Mouse (Mus musculus) MEL (cell line): ENCODE data around the gene Tirap. TPM values are rescaled to one million over a fixed set of nuclear protein-coding genes. Genes with fewer than 3 reads are reported as not detected.

ENCODE experiments used
- DNase-seq: peaks from one replicate; pipeline ENCODE4 v3.0.0; 2011; ENCODE audit warnings: low read depth, low spot score
- H3K27ac ChIP-seq: 2 replicates; pipeline ENCODE4 v1.5.1; 2012; ENCODE audit warnings: low read depth, mild to moderate bottlenecking, control low read depth, low read length, moderate library complexity; ENCODE audit not compliant: control insufficient read depth
- H3K27me3 ChIP-seq, 2 experiments: fragments of 150-350 bp in 1 of 2; sonication (generic) in 1 of 2; 2 replicates each; pipeline ENCODE4 v1.6.1; 2012; ENCODE audit warnings: low read length in 2 of 2, mild to moderate bottlenecking in 2 of 2, improper control_type of control experiment in 1 of 2, moderate library complexity in 1 of 2; ENCODE audit not compliant: insufficient read depth in 2 of 2, control insufficient read depth in 1 of 2
- H3K36me3 ChIP-seq, 2 experiments: 2 replicates each; pipeline ENCODE4 v1.6.1; 2012 to 2014; ENCODE audit warnings: low read length in 2 of 2, improper control_type of control experiment in 1 of 2, inconsistent platforms in 1 of 2, mild to moderate bottlenecking in 1 of 2; ENCODE audit not compliant: insufficient read depth in 2 of 2, control insufficient read depth in 1 of 2
- H3K4me1 ChIP-seq, 2 experiments: fragments of 150-350 bp in 1 of 2; sonication (generic) in 1 of 2; 2 replicates each; pipeline ENCODE4 v1.6.1; 2012; ENCODE audit warnings: low read length in 2 of 2, improper control_type of control experiment in 1 of 2, mild to moderate bottlenecking in 1 of 2; ENCODE audit not compliant: insufficient read depth in 2 of 2, control insufficient read depth in 1 of 2
- H3K4me3 ChIP-seq, 2 experiments: fragments of 150-350 bp in 1 of 2; sonication (generic) in 1 of 2; 2 replicates each; pipeline ENCODE4 v1.5.1; 2012; ENCODE audit warnings: low read depth in 2 of 2, low read length in 2 of 2, mild to moderate bottlenecking in 2 of 2, moderate library complexity in 2 of 2, control low read depth in 1 of 2, improper control_type of control experiment in 1 of 2; ENCODE audit not compliant: control insufficient read depth in 1 of 2, insufficient read depth in 1 of 2
- H3K79me2 ChIP-seq: 2 replicates; pipeline ENCODE4 v1.6.1; 2012; ENCODE audit warnings: mild to moderate bottlenecking, low read length, moderate library complexity; ENCODE audit not compliant: control insufficient read depth, poor library complexity, insufficient read depth
- H3K9ac ChIP-seq: 2 replicates; pipeline ENCODE4 v1.6.1; 2012; ENCODE audit warnings: low read depth, mild to moderate bottlenecking, control low read depth, low read length, moderate library complexity; ENCODE audit not compliant: control insufficient read depth, poor library complexity, severe bottlenecking
- H3K9me3 ChIP-seq: fragments of 150-350 bp; sonication (generic); replicated peaks from 2 replicates; pipeline ENCODE4 v1.6.1; 2012; ENCODE audit warnings: mild to moderate bottlenecking, low read length, improper control_type of control experiment, moderate library complexity; ENCODE audit not compliant: insufficient read depth
- ELF1 ChIP-seq: IDR thresholded peaks from 2 replicates; pipeline ENCODE4 v1.6.1; 2014; ENCODE audit warnings: low read depth, mild to moderate bottlenecking, inconsistent platforms, low read length, improper control_type of control experiment, moderate library complexity
- EP300 ChIP-seq, 2 experiments: IDR thresholded peaks; 2 replicates each; pipeline ENCODE4 v1.6.1; 2011; ENCODE audit warnings: improper control_type of control experiment in 2 of 2, low read length in 2 of 2, low read depth in 1 of 2, mild to moderate bottlenecking in 1 of 2
- GABPA ChIP-seq: IDR thresholded peaks from 2 replicates; pipeline ENCODE4 v1.6.1; 2012; ENCODE audit warnings: low read depth, mild to moderate bottlenecking, inconsistent platforms, low read length, improper control_type of control experiment, moderate library complexity
- GATA1 ChIP-seq: IDR thresholded peaks from 2 replicates; pipeline ENCODE4 v1.6.1; 2011; ENCODE audit warnings: low read depth, low read length, improper control_type of control experiment
- KAT2A ChIP-seq: conservative IDR thresholded peaks from 2 replicates; pipeline ENCODE4 v1.6.1; 2012; ENCODE audit warnings: low read depth, low read length, improper control_type of control experiment, inconsistent platforms
- MAFK ChIP-seq: IDR thresholded peaks from 2 replicates; pipeline ENCODE4 v1.6.1; 2011; ENCODE audit warnings: low read depth, mild to moderate bottlenecking, low read length, improper control_type of control experiment, borderline replicate concordance
- MAX ChIP-seq: IDR thresholded peaks from 2 replicates; pipeline ENCODE4 v1.6.1; 2011; ENCODE audit warnings: low read length, improper control_type of control experiment
- MAZ ChIP-seq: IDR thresholded peaks from 2 replicates; pipeline ENCODE4 v1.6.1; 2012; ENCODE audit warnings: low read depth, mild to moderate bottlenecking, inconsistent platforms, low read length, improper control_type of control experiment
- MEF2A ChIP-seq: IDR thresholded peaks from 2 replicates; pipeline ENCODE4 v1.6.1; 2014; ENCODE audit warnings: low read depth, mild to moderate bottlenecking, inconsistent platforms, low read length, improper control_type of control experiment; ENCODE audit not compliant: poor library complexity, insufficient replicate concordance, severe bottlenecking; ENCODE audit errors: extremely low read depth
- MXI1 ChIP-seq: IDR thresholded peaks from 2 replicates; pipeline ENCODE4 v1.6.1; 2011; ENCODE audit warnings: mild to moderate bottlenecking, low read depth, low read length, improper control_type of control experiment
- POLR2AphosphoS2 ChIP-seq: IDR thresholded peaks from 2 replicates; pipeline ENCODE4 v1.6.1; 2011; ENCODE audit warnings: low read length, improper control_type of control experiment
- POLR2AphosphoS5 ChIP-seq: IDR thresholded peaks from 2 replicates; pipeline ENCODE4 v1.6.1; 2012; ENCODE audit warnings: low read depth, borderline replicate concordance, mild to moderate bottlenecking, inconsistent platforms, low read length, moderate library complexity, mixed read lengths
- RAD21 ChIP-seq: IDR thresholded peaks from 2 replicates; pipeline ENCODE4 v1.6.1; 2011; ENCODE audit warnings: mild to moderate bottlenecking, low read depth, low read length, improper control_type of control experiment
- RCOR1 ChIP-seq: IDR thresholded peaks from 2 replicates; pipeline ENCODE4 v1.6.1; 2012; ENCODE audit warnings: low read depth, mild to moderate bottlenecking, inconsistent platforms, low read length, improper control_type of control experiment
- TCF12 ChIP-seq: IDR thresholded peaks from 2 replicates; pipeline ENCODE4 v1.6.1; 2014; ENCODE audit warnings: low read depth, mild to moderate bottlenecking, inconsistent platforms, low read length, improper control_type of control experiment, moderate library complexity
- ZC3H11A ChIP-seq: IDR thresholded peaks from 2 replicates; pipeline ENCODE4 v1.6.1; 2012; ENCODE audit warnings: low read depth, mild to moderate bottlenecking, inconsistent platforms, low read length, improper control_type of control experiment
- polyA plus RNA-seq, 2 experiments: library from polyadenylated mRNA; stranded (reverse) in 1 of 2; unstranded in 1 of 2; fragments of >175 nt in 1 of 2; fragments of >200 nt in 1 of 2; gene quantifications; 2 replicates each; pipeline versions ENCODE4 v1.2.1 to v1.2.4; 2012; ENCODE audit warnings: low replicate concordance in 2 of 2, low read depth in 1 of 2; ENCODE audit not compliant: insufficient read length in 2 of 2, insufficient read depth in 1 of 2, missing spikeins in 1 of 2
- total RNA-seq: library from RNA; depleted of rRNA; stranded (reverse); fragments of 300-350 nt; gene quantifications from 2 replicates; pipeline ENCODE4 v1.2.3, GENCODE M21; 2012

Tirap gene
- total and polyA plus RNA-seq, 3 experiments = 2.4 to 5.3 TPM; not detected in 1

DNA sequence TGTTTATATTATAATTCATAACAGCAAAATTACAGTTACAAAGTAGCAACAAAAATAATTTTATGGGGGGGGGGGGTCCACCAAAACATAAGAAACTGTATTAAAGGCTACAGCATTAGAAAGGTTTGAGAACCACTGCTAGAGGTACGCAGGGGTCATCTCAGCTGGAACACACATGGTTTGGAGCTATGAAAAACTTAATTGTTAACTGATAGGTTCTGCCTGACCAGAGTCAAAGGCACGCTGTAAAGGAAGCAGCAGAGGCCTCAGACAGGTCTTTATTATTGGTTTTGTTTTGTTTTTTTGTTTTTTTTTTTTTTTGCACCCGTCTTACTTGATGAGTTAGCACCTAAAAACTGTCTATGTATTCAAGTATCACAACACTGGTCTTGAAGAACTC is 41.6 kb downstream of the Tirap start:
- no peaks in the 10 kb centered on the region for H3K4me1 ChIP-seq

DNA sequence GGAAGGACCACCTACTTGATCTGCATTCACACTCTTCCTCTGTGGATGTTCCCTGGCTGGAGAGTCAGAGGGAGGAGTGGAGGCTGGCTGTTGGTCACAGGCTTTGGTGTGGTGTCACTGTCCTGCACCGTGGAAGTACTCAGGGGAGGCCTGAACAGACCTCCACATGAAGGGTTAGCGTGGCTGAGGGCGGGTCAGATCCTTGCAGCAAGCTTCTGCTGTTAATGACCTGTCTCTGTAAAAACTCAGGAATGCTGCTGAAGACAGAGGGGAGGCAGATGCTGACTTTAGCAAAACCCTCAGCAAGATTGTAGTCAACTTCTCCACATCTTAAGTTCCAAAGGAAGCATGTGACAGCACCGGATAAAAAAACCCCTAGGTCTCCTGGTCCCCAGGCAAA is 43.2 kb downstream of the Tirap start:
- Histone ChIP-seq H3K9me3 (no peaks in the 10 kb centered on the region), H3K36me3 (no peaks in the 10 kb centered on the region; a peak in 1 of 4 replicates), H3K9ac (no peak overlapping the region), H3K4me3 (no peak overlapping the region), H3K27ac (no peak overlapping the region), H3K79me2 (no peaks in the 10 kb centered on the region), H3K27me3 (no peaks in the 10 kb centered on the region), H3K4me1 (no peaks in the 10 kb centered on the region)
- TF ChIP-seq RCOR1 = no peak
- no peak for TF ChIP-seq TCF12
- no peak for TF ChIP-seq MAZ
- TF ChIP-seq ELF1 = no peak
- TF ChIP-seq ZC3H11A = no peak
- TF ChIP-seq MAFK = no peak
- TF ChIP-seq MAX = no peak
- no peak for TF ChIP-seq MXI1
- no peak for TF ChIP-seq GABPA
- TF ChIP-seq GATA1 = no peak
- TF ChIP-seq KAT2A = no peak
- TF ChIP-seq EP300 (IDR thresholded peaks at IDR 0.05; ENCODE audit: low read depth in 1 of 2, low read length in 2 of 2) = no peak
- no peak for TF ChIP-seq POLR2AphosphoS2
- no peak for DNase-seq

More for the DNA sequence above, 41.6 kb downstream of the Tirap start:
- H3K4me3 ChIP-seq = no peak overlapping the region
- TF ChIP-seq RAD21 (no peak), POLR2AphosphoS5 (no peak), MEF2A (no peak), EP300 (IDR thresholded peaks at IDR 0.05; ENCODE audit: low read depth in 1 of 2, low read length in 2 of 2) (no peak), MXI1 (no peak)
- TF ChIP-seq, all 39 proteins: peak for 0
- Histone ChIP-seq H3K79me2 (no peaks in the 10 kb centered on the region), H3K36me3 (no peaks in the 10 kb centered on the region; a peak in 1 of 4 replicates), H3K9me3 (no peaks in the 10 kb centered on the region), H3K9ac (no peak overlapping the region), H3K27ac (no peak overlapping the region), H3K27me3 (no peaks in the 10 kb centered on the region)
- no peak for DNase-seq
